Mouse (Mus musculus): Measurements from ENCODE around the gene Gm17509. TPM values are rescaled to one million over a fixed set of nuclear protein-coding genes. Genes with fewer than 3 reads are reported as not detected.

The Gm17509 gene
- 0.48 and 0.55 TPM in 2 replicates for polyA plus RNA-seq (2016; fragmentation: Nextera tagmentation; extraction: Ambion mirVana)

- H3K36me3 ChIP-seq: no peaks in the 10 kb centered on the region
- H3K4me1 ChIP-seq: 0 out of 2 replicates have a peak, but pooled peaks cover 3% of the 10 kb centered on the region
- under 1% methylated on average over 67 of the region's 67 CpGs for WGBS
- H3K9ac ChIP-seq: peak within 1 kb of the TSS; percentile 69
- no peaks in the 10 kb centered on the region for H3K9me3 ChIP-seq
- peak within 1 kb of the TSS; percentile 74 for H3K4me2 ChIP-seq (replicated peaks)
- H3K4me3 ChIP-seq: peak within 1 kb of the TSS; percentile 68
- H3K27me3 ChIP-seq (replicated peaks): no peaks in the 10 kb centered on the region; the same call in 1 of the 2 replicates
- H3K27ac ChIP-seq: peak within 1 kb of the TSS; percentile 42; the same call in 1 of the 2 replicates
- peak; percentile 96 for ATAC-seq (ENCODE audit: low FRiP score, low read depth)
Measured at GRCm38 (mm10) chr13:117220501-117221321, at the start of gene Gm17509. Gm17509 (minus strand) TSS chr13:117221075.

GRCm38 (mm10) chr13:117267963-117268362, 47.1 kb upstream of the Gm17509 start:
- Histone ChIP-seq H3K27me3 (replicated peaks) (no peaks in the 10 kb centered on the region), H3K4me2 (replicated peaks) (no peak overlapping the region), H3K9ac (no peak overlapping the region), H3K4me3 (no peak overlapping the region), H3K4me1 (no peaks in the 10 kb centered on the region), H3K9me3 (no peaks in the 10 kb centered on the region), H3K27ac (no peak overlapping the region), H3K36me3 (0 out of 2 replicates have a peak, but pooled peaks cover 3% of the 10 kb centered on the region)
- WGBS: 84% methylated on average over 14 of the region's 14 CpGs
- ATAC-seq (ENCODE audit: low FRiP score, low read depth): 0 out of 2 replicates have a peak, but pooled peaks have one; percentile 15

- Histone ChIP-seq H3K27ac (no peak overlapping the region), H3K4me3 (no peak overlapping the region), H3K9me3 (no peaks in the 10 kb centered on the region), H3K4me1 (no peaks in the 10 kb centered on the region), H3K9ac (no peak overlapping the region), H3K36me3 (0 out of 2 replicates have a peak, but pooled peaks cover 3% of the 10 kb centered on the region), H3K4me2 (replicated peaks) (no peak overlapping the region), H3K27me3 (replicated peaks) (no peaks in the 10 kb centered on the region)
- no peak for ATAC-seq (ENCODE audit: low FRiP score, low read depth)
- WGBS: 70% methylated on average over 2 of the region's 2 CpGs
Measured at GRCm38 (mm10) chr13:117266156-117266555, 45.3 kb upstream of the Gm17509 start.

GRCm38 (mm10) chr13:117260704-117261103, 39.8 kb upstream of the Gm17509 start:
- no peak overlapping the region for H3K27ac ChIP-seq
- H3K36me3 ChIP-seq: no peaks in the 10 kb centered on the region
- 94% methylated on average over 4 of the region's 4 CpGs for WGBS
- ATAC-seq (ENCODE audit: low FRiP score, low read depth): no peak
- H3K4me3 ChIP-seq: no peak overlapping the region
- H3K4me1 ChIP-seq: no peaks in the 10 kb centered on the region
- H3K4me2 ChIP-seq (replicated peaks): no peak overlapping the region
- H3K9me3 ChIP-seq: no peaks in the 10 kb centered on the region
- no peak overlapping the region for H3K9ac ChIP-seq
- no peaks in the 10 kb centered on the region for H3K27me3 ChIP-seq (replicated peaks)

- no peak overlapping the region for H3K27ac ChIP-seq
- H3K36me3 ChIP-seq: no peaks in the 10 kb centered on the region
- no peaks in the 10 kb centered on the region for H3K9me3 ChIP-seq
- H3K4me1 ChIP-seq: no peaks in the 10 kb centered on the region
- WGBS: 89% methylated on average over 5 of the region's 5 CpGs
- H3K27me3 ChIP-seq (replicated peaks): no peaks in the 10 kb centered on the region
- no peak for ATAC-seq (ENCODE audit: low FRiP score, low read depth)
- H3K4me2 ChIP-seq (replicated peaks): no peak overlapping the region
- H3K4me3 ChIP-seq: no peak overlapping the region
- H3K9ac ChIP-seq: no peak overlapping the region
Measured at GRCm38 (mm10) chr13:117242621-117243020, 21.7 kb upstream of the Gm17509 start.

GRCm38 (mm10) chr13:117242063-117242462, 21.2 kb upstream of the Gm17509 start:
- WGBS: 95% methylated on average over 3 of the region's 3 CpGs
- no peak for ATAC-seq (ENCODE audit: low FRiP score, low read depth)
- no peaks in the 10 kb centered on the region for H3K9me3 ChIP-seq
- H3K27ac ChIP-seq: no peak overlapping the region
- no peak overlapping the region for H3K9ac ChIP-seq
- no peak overlapping the region for H3K4me3 ChIP-seq
- H3K4me1 ChIP-seq: peaks cover 2% of the 10 kb centered on the region; the same call in 1 of the 2 replicates
- H3K4me2 ChIP-seq (replicated peaks): no peak overlapping the region
- no peaks in the 10 kb centered on the region for H3K36me3 ChIP-seq
- no peaks in the 10 kb centered on the region for H3K27me3 ChIP-seq (replicated peaks)

- Histone ChIP-seq H3K36me3 (no peaks in the 10 kb centered on the region), H3K4me3 (no peak overlapping the region), H3K9me3 (no peaks in the 10 kb centered on the region), H3K4me1 (peaks cover 16% of the 10 kb centered on the region), H3K4me2 (replicated peaks) (no peak overlapping the region), H3K27ac (no peak overlapping the region), H3K27me3 (replicated peaks) (no peaks in the 10 kb centered on the region), H3K9ac (no peak overlapping the region)
- 72% methylated on average over 4 of the region's 4 CpGs for WGBS
- ATAC-seq (ENCODE audit: low FRiP score, low read depth): no peak
Measured at GRCm38 (mm10) chr13:117237111-117237510, 16.2 kb upstream of the Gm17509 start.

GRCm38 (mm10) chr13:117235530-117236212, 14.8 kb upstream of the Gm17509 start:
- Histone ChIP-seq H3K4me1 (peaks cover 20% of the 10 kb centered on the region), H3K4me3 (no peak overlapping the region), H3K9ac (no peak overlapping the region), H3K4me2 (replicated peaks) (0 out of 2 replicates have a peak overlapping the region, but pooled peaks have one; percentile 14), H3K36me3 (no peaks in the 10 kb centered on the region), H3K27ac (no peak overlapping the region), H3K9me3 (no peaks in the 10 kb centered on the region), H3K27me3 (replicated peaks) (no peaks in the 10 kb centered on the region)
- 48% methylated on average over 11 of the region's 11 CpGs for WGBS
- peak; percentile 79 for ATAC-seq (ENCODE audit: low FRiP score, low read depth)

GRCm38 (mm10) chr13:117234486-117234885, 13.6 kb upstream of the Gm17509 start:
- H3K27me3 ChIP-seq (replicated peaks): no peaks in the 10 kb centered on the region
- H3K9ac ChIP-seq: no peak overlapping the region
- no peak overlapping the region for H3K27ac ChIP-seq
- WGBS: 69% methylated on average over 7 of the region's 7 CpGs
- no peak overlapping the region for H3K4me2 ChIP-seq (replicated peaks)
- peaks cover 20% of the 10 kb centered on the region for H3K4me1 ChIP-seq
- no peak for ATAC-seq (ENCODE audit: low FRiP score, low read depth)
- H3K4me3 ChIP-seq: no peak overlapping the region
- no peaks in the 10 kb centered on the region for H3K36me3 ChIP-seq
- H3K9me3 ChIP-seq: no peaks in the 10 kb centered on the region

- ATAC-seq (ENCODE audit: low FRiP score, low read depth): no peak
- H3K4me1 ChIP-seq: peaks cover 20% of the 10 kb centered on the region
- no peaks in the 10 kb centered on the region for H3K9me3 ChIP-seq
- no peak overlapping the region for H3K9ac ChIP-seq
- no peak overlapping the region for H3K27ac ChIP-seq
- 96% methylated on average over 8 of the region's 8 CpGs for WGBS
- no peak overlapping the region for H3K4me2 ChIP-seq (replicated peaks)
- H3K36me3 ChIP-seq: no peaks in the 10 kb centered on the region
- no peak overlapping the region for H3K4me3 ChIP-seq
- no peaks in the 10 kb centered on the region for H3K27me3 ChIP-seq (replicated peaks)
Measured at GRCm38 (mm10) chr13:117233808-117234207, 12.9 kb upstream of the Gm17509 start.

GRCm38 (mm10) chr13:117230371-117231110, 9.7 kb upstream of the Gm17509 start:
- Histone ChIP-seq H3K4me3 (no peak overlapping the region), H3K36me3 (no peaks in the 10 kb centered on the region), H3K4me2 (replicated peaks) (no peak overlapping the region), H3K9ac (no peak overlapping the region), H3K27ac (no peak overlapping the region), H3K4me1 (peaks cover 8% of the 10 kb centered on the region; the same call in 1 of the 2 replicates), H3K27me3 (replicated peaks) (no peaks in the 10 kb centered on the region), H3K9me3 (no peaks in the 10 kb centered on the region)
- WGBS: 77% methylated on average over 6 of the region's 6 CpGs
- no peak for ATAC-seq (ENCODE audit: low FRiP score, low read depth)

GRCm38 (mm10) chr13:117225561-117225960, 4.7 kb upstream of the Gm17509 start:
- ATAC-seq (ENCODE audit: low FRiP score, low read depth): no peak
- H3K9me3 ChIP-seq: no peaks in the 10 kb centered on the region
- H3K4me1 ChIP-seq: 0 out of 2 replicates have a peak, but pooled peaks cover 3% of the 10 kb centered on the region
- H3K9ac ChIP-seq: no peak overlapping the region
- H3K4me3 ChIP-seq: no peak overlapping the region
- no peak overlapping the region for H3K4me2 ChIP-seq (replicated peaks)
- 81% methylated on average over 6 of the region's 6 CpGs for WGBS
- no peaks in the 10 kb centered on the region for H3K36me3 ChIP-seq
- H3K27me3 ChIP-seq (replicated peaks): no peaks in the 10 kb centered on the region; the same call in 1 of the 2 replicates
- no peak overlapping the region for H3K27ac ChIP-seq
